Mouse (Mus musculus): Measurements from ENCODE around the gene Jmjd6.

GRCm38 (mm10) chr11:116865945-116866585 lies 22.8 kb upstream of the Jmjd6 start:
- TF ChIP-seq CTCF (IDR thresholded peaks at IDR 0.05; ENCODE audit: borderline replicate concordance, insufficient read depth, low read depth, low read length): no peak
- TF ChIP-seq POLR2A (IDR thresholded peaks at IDR 0.05; ENCODE audit: borderline replicate concordance, insufficient read depth, low read length): no peak

All from cerebellum, adult 2 months (tissue).